Mouse (Mus musculus): ENCODE measurements around the gene Aldh18a1.

The Aldh18a1 gene

DNA sequence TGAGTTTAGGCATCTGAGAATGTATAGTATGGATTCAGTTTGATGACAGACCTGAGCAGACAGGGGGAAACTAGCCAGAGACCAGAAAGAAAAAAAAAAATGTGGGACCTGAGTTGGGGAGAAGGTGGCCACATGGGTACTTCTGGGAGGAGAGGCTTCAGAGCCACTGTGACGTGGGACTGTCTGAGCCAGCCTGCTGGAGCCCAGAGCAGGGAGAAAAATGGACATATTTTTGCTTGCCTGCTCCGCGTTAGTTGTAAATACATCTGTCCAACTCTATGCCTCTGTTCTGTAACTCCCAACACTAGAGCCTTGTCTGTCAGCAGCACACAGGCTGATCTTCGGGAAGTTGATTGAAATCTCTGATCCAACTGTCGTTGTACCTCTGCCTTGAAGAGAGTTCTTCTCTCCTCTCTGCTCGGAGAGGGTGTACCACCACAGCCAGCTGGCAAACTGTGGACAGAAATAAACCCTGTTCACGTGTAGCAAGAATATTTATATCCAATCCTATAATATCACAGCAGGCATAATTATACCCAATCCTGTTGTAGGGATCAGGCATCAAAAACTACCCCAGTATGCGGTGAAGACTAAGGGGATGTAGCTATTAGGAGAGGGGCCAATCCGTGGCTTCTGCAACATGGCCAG, 61.8 kb downstream of the Aldh18a1 start:
- DNase-seq (ENCODE audit: low spot score), result no peak

- DNase-seq (ENCODE audit: low spot score), result no peak
These were observed 64.7 kb downstream of the Aldh18a1 start for GRCm38 (mm10) chr19:40523431-40524005.

- no peak for DNase-seq (ENCODE audit: low spot score)
These were observed 67.9 kb downstream of the Aldh18a1 start for GRCm38 (mm10) chr19:40520403-40520802.

DNA sequence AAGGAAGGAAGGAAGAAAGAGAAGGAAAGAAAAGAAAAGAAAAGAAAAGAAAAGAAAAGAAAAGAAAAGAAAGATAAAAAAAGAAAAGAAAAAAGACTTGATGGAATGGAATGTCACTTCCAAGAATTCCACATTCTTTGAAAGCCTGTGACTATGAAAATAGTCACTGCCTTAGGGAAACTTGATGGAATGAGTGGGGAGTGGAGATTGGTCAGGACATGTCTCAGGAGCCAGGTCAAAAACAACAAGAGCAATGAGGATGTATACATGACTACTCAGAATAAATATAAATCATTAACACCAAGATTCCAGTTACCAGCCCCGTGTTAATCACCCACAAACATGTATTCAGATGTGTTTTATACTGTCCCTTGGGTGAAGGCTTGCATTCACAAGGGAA, 69.6 kb downstream of the Aldh18a1 start:
- DNase-seq (ENCODE audit: low spot score), result no peak

- no peak for DNase-seq (ENCODE audit: low spot score)
These were observed 72.7 kb downstream of the Aldh18a1 start for GRCm38 (mm10) chr19:40515596-40515995.

- no peak for DNase-seq (ENCODE audit: low spot score)
These were observed 73.9 kb downstream of the Aldh18a1 start for GRCm38 (mm10) chr19:40514376-40514775.

DNA sequence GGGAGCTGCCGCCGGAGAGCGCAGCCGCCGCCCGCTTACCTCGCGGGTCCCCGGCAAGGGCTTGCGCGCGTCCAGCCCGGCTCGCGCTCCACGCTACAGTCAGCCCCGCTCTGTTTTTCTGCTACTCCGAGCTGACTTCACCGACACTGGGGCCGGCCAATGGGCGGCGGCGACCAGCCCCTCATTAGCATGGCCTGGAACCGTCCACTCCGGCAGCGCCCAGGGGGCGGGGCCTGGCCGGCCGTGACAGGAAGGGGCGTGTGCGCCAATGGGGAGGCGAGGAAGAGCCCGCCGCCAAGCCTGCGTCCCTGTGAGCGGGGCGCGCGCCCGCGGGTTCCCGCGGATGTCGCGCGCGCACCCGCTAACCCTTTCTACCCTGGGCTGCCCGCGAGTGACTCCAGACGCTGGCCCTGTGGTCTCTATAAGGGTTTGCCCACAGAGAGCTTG, 74.6 kb downstream of the Aldh18a1 start, which contains the start of gene Sorbs1:
Gene Sorbs1 (minus strand): TSS at position 148 of the 447 bp plus-strand sequence.
- DNase-seq (ENCODE audit: low spot score), result peak; percentile 96

DNA sequence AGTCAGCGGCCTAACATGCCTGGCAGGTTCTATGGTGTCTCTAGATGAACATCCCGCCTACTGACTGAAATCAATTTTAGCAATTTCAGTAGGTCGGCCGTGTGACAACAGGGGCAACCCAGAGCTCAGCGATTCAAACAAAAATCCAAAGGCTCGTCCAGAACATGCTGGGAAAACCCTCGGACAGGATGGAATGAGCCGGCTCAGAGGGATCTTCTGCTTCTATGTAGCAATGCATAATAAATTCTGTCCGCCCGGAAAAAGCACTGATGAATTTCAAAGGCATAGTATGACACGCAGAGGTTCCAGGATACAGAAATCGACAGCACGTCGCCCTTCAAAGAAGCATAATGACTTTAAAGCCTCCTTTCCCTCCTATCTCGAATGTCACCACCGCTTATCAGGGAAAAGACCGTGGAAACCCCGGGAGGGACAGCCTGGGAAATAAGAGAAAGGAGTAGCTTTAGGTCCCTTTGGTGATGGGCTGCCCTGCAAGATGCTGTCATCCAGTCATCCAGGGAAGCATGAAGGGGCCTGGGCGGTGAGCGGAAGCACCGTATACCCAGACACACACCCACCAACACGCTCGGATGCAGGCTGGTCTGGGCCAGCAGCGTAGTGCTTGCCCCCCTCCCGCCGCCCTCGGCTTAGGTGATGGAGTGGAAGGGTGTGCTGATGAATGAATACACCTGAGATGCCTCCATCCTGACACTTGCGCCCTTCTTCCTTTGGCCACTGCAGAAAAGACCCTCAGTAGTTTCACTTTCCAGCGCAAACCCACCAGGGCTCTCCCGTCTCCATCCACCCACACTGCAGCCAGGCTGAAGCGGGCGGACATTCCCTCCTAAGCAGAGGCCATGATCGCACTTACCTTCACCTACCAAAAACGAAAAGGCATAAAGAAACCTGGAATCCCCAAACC, 75.5 kb downstream of the Aldh18a1 start:
- peak; percentile 67 for DNase-seq (ENCODE audit: low spot score)

- no peak for DNase-seq (ENCODE audit: low spot score)
These were observed 76.5 kb downstream of the Aldh18a1 start for GRCm38 (mm10) chr19:40511679-40512309.

DNA sequence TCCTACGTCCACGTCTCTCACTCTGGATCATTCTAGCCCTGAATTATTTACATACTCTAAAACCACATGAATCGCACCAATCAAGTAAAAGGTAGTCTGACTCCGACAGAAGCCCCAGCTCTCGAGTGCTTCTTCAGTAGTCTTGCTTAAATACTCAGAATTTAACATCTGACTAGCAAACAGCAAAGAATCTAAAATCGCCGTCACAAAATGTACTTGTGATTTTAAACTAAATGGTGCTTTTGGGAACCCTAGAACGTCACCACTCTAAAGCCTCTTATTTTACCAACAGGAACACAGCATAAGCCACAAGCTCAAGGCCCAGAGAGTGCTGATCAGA, 77.2 kb downstream of the Aldh18a1 start:
- DNase-seq (ENCODE audit: low spot score), result no peak

DNA sequence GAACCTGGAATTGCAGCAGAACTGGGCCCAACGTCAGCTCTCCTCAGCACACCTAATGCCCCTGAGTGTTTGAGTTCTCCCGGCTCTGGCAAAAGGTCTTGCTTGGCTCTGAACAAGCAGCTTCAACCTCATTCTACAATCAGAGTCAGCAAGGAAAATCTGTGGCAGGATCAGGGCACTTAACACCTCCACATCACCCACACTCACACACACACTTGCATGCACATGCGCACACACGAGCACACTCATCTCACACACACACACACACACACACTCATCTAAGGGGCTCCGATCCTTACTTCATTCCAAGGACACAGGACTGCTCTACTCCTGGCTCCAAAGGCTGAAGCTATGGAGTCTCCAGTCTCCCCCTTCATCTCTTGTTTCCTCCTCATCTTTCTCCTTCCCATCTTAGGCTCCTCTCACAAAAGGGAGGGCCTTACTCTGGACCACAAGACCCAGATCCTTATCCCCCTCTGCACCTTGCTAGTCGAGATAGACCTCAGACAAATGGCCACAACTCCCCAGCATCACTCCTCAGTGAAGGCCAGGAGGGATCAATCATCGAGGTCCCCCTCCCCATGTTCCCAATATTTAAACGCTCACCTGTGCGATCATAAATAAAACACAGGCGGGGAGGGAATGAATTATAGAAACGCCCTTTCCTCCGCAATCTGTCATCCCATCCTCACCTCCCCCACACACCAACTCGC, 77.7 kb downstream of the Aldh18a1 start:
- DNase-seq (ENCODE audit: low spot score), result no peak

DNA sequence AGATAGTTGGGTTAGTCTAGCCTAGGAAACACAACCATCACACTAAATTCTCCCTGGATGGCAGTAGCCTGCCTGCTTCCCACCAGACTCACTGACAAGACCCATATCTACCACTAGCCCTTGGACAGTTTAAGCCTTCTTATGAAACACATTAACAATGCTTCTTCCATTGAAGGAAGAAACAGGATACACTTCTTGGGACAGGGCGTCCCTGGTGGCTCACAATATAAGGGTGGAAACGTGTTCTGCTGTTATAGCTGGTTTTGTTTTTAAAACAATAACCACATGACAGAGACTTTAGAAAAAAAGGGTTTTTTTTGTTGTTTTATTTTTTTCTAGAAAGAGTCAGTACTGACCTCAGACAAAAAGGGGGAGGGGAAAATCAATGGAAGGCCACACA, 79.0 kb downstream of the Aldh18a1 start:
- DNase-seq (ENCODE audit: low spot score), result no peak

- DNase-seq (ENCODE audit: low spot score), result no peak
These were observed 79.4 kb downstream of the Aldh18a1 start for GRCm38 (mm10) chr19:40508851-40509250.

DNA sequence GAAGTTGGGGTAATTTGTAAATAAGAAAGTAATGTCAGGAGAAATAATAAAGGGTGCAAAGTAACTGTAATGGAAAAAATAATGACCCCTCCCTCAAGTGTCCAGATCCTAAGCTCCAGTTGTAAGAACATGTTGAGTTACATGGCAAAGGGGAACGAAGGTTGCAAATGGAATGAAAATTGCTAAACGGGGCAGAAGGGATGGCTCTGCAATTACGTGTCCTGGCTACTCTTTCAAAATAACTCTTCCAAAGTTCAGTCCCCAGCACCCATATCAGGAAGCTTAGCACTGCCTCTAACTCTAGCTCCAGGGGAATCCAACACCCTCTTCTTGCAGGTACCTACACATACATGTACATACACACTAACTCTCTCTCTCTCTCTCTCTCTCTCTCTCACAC, 81.3 kb downstream of the Aldh18a1 start:
- DNase-seq (ENCODE audit: low spot score), result no peak

DNA sequence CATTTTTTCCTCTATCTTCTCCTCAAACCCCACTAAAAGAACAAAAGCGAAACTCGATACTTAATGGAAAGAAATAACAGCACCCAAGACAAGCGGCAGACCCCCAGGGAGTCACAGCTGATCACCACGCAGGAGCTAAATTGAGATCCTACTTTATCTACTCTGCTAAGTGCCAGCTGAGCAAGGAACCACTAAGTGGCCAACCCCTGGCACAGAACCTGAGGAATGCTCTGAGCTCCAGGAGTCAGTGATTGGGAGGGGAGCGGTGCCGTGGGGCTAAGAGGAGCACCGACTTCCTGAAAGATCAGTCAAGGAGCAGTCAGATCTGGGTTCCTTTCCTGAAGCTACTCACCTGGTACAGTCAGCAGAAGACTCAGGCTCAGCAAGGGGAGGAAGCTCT, 83.9 kb downstream of the Aldh18a1 start:
- DNase-seq (ENCODE audit: low spot score), result no peak
